Mouse (Mus musculus) ES-E14 (cell line): ENCODE data around the gene Pde3a.

Experiments
- CHD2 ChIP-seq: IDR thresholded peaks from 2 replicates; pipeline ENCODE4 v1.6.1; 2014; ENCODE audit warnings: mild to moderate bottlenecking, low read depth, low read length, inconsistent platforms
- HCFC1 ChIP-seq: IDR thresholded peaks from 2 replicates; pipeline ENCODE4 v1.6.1; 2012; ENCODE audit warnings: low read length, inconsistent platforms, borderline replicate concordance; ENCODE audit not compliant: insufficient read depth
- MAFK ChIP-seq: IDR thresholded peaks from 2 replicates; pipeline ENCODE4 v1.6.1; 2014; ENCODE audit warnings: mild to moderate bottlenecking, low read depth, low read length, inconsistent platforms; ENCODE audit not compliant: insufficient read depth
- ZNF384 ChIP-seq: IDR thresholded peaks from 2 replicates; pipeline ENCODE4 v1.6.1; 2012; ENCODE audit warnings: low read depth, low read length, inconsistent platforms

GRCm38 (mm10) chr6:141439965-141440364 lies 190.9 kb downstream of the Pde3a start:
- no peak for TF ChIP-seq MAFK
- no peak for TF ChIP-seq HCFC1
- TF ChIP-seq ZNF384: no peak
- no peak for TF ChIP-seq CHD2
